Mouse (Mus musculus): ENCODE data around the gene 2810004N23Rik.

Gene 2810004N23Rik

DNA sequence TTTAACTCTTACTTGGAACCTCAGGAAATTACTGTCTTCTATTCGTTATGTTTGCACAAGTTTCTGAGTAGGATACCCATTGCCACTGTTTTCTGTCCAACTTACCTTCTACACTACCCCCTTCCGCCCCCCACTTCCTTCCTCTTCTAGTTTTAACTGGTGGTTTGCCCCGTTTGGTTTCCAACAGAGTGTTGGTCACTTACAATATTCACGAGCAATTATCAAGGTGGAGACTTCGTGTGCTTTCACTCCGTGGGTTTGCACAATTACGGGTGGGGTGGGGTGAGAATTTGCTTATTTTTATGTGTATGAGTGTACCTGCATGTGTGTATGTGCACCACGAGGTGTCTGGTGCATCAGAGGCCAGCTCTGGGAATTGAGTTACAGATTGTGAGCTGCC, 809 bp upstream of the 2810004N23Rik start:
- DNase-seq, result peak; percentile 45

DNA sequence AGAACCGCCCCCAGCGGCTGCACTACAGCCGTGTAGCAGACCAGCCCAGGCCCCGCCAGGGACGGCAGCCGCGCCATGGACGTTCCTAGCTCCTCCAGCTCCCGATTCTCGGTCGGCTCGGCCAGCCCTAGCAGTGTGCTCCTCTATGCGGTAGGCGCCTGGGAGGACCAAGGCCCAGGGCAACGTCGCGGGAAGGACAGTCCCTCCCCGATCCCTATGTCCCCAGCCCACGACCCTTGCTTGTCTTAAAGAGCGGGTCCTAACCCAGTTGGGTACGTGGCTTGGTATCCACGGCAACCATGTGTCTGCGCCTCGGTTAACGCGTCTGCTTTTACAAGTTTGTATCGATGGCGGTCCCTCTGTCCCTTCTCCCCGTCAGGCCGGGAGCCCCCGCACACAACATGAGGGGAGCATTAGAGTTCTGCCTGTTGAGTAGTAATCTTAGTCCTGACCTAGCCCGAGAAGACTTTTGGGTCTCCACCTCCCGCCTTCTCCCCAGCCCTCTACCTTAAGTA, 300 bp upstream of the 2810004N23Rik start:
- DNase-seq, result no peak

DNA sequence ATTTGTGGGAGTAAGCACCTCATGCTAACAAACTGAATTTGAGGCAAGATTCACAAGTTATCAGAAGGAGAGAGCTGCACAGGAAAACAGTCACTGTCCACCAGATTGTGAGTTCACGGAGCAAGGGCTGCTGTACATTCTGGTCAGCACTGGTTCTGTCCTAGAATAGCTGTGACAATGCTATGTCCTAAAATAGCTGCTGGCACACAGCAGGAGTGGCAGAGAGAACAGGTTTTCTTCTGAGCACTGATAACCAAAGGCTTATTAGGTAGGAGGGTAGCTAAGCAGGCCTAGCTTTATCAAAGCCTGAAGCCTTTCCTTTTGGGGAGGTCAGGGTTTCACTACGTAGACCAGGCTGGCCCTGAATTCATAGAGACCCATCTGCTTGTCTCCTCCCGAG, 2.7 kb downstream of the 2810004N23Rik start:
- no peak for DNase-seq

DNA sequence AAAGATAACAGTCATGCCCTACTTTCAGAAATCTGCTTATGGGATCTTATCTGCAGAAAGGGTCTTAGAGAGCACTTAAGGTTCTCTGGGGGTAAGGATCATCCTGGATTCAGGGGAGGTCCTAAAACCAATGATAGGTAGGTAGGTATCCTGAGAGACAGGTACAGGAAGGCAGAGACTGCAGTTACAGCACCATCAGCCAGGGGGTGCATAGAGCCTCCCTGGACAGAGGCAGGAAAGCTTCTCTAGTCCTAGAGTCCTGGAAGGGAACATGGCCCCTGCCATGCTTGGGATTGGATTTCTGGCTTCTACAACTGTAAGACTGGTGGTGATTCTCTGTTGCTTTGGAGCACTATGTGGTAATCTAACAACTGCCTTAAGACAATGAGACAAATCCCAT, 3.5 kb downstream of the 2810004N23Rik start:
- DNase-seq, result peak; percentile 45

DNA sequence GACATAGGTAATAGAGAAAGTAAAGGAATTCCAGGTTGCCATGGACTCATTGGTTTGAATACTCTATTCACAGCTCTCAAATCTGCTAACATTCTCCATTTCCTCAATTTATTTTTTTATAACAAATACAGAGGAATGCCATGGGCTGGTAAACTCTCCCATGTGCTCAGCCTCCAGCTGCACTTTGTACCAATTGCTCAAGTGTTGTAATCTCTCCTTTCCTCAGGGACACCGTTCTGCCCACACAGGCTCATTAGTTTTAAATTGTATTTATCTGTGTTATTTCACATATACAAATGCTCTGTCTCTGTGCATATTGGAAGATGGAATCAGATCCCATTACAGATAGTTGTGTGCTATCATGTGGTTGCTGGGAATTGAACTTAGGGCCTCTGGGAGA, 9.4 kb downstream of the 2810004N23Rik start:
- peak; percentile 22 for DNase-seq

DNA sequence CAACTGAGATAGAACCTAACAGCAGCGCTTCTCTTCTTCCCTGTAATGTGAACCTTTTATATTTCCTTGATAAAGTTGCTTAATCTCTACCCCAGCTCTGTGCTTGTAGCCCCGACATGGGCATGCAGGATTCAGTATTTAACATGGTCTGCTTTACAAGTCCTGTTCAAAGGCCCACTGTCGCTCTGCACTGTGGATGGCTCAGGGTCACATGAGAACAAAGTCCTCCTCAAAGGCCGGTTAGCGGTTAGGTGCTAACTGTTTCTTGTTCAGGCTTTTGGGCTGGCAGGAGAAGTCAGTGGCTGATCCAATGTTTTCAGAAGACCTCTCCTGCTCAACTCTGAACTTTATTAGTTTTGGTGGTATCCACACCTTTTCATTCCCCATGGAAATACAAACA, 17.3 kb downstream of the 2810004N23Rik start:
- peak; percentile 56 for DNase-seq

DNA sequence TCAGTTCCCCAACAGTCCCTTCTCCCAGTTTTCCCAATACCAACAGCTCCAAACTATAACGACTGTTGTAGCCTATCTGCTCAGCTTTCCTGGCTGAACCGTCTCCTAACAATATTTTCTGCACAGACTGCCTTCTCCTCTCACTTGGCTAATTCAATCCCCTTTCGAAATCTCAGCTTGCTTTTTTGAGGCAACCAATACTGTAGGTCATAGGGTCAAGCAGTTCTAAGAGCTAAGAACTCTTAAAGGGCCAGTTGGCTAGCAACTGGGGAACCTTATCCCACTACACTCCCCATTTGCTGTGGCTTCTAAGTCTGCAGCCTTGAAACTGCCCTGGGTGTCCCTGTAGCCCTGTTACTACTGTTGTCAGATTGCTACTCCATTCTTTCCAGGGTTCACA, 17.8 kb downstream of the 2810004N23Rik start:
- no peak for DNase-seq

DNA sequence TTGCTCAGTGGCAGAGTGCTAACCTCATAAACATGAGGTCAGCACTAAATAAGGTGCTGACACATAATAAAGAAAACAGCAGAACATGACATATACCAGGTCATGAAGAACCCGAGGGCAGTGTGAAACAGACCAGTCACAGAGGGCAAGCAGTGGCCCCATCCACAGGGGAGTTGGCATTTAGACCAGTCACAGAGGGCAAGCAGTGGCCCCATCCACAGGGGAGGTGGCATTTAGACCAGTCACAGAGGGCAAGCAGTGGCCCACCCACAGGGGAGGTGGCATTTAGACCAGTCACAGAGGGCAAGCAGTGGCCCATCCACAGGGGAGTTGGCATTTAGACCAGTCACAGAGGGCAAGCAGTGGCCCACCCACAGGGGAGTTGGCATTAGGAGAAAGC, 20.0 kb downstream of the 2810004N23Rik start:
- peak; percentile 56 for DNase-seq

DNA sequence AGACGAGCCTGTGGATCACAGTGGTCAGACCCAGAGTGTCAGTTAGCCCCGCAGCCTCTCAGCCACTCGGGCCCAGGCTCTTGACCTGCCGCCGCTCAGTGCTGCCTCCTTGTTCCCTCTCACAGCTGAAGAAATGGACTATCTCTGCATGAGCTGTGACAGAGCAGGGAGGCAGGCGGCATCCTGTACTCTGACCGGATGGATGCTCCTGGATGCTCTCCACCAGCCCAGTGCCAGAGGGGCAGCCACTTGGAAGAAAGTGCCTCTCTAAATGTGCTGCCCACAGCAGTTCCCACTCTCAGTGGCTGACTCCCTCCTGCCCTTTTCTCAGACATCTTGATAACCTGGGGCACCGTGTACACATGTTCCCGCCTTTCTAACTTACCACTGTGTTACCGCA, 21.1 kb downstream of the 2810004N23Rik start:
- peak; percentile 40 for DNase-seq

DNA sequence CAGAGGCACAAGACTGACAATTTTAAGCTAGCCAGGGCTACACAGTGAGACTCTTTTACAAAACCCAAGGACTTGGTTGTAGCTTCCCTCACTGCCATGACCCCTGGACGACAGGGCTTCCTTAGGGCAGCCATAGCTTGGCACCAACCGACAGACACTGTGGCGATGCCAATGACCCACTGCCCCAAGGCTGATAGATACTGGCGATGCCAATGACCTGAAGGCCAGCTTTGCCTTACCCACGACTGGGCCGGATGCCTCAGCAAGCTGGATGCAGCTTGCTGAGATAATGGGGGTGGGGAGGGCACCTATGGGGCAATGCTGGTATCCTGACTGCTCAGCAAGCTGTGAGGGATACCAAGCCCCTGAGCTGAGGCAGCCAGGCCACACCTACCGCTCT, 22.0 kb downstream of the 2810004N23Rik start:
- no peak for DNase-seq

DNA sequence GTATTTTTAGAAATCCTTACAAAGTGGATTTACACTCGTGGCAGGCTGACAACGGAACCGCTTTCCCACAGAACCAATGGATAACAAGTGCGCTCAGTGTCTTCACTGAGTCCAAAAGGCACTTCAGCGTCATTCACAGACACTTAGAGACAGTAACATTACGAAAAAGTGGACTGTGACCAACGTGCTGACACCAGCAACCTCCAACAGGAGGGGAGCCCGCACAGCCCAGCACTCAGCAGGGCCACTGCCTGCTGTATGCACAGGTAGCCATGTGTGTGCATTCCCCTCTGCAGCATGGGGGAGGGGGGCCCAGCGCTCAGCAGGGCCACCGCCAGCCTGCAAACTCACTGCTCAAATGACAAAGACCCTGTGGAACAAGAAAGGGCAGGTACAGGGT, 23.5 kb downstream of the 2810004N23Rik start:
- DNase-seq, result peak; percentile 49

DNA sequence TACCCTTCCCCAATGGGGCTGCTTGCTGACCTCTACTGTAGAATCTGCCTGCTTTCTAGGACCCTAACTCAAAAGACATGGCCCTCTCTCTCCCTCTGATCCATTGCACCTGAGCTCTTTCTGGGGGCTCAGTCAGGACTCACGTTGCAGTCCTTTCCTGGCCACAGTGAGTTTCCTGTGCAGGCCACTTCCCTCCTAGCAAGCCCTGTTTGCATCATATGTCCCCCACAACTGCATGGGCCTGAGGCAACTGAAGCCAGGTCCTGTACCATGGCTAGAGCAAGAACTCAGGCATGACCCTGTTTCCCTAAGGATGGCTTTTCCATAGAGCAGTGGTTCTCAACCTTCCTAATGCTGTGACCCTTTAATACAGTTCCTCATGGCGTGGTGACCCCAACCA, 25.0 kb downstream of the 2810004N23Rik start:
- DNase-seq, result no peak

DNA sequence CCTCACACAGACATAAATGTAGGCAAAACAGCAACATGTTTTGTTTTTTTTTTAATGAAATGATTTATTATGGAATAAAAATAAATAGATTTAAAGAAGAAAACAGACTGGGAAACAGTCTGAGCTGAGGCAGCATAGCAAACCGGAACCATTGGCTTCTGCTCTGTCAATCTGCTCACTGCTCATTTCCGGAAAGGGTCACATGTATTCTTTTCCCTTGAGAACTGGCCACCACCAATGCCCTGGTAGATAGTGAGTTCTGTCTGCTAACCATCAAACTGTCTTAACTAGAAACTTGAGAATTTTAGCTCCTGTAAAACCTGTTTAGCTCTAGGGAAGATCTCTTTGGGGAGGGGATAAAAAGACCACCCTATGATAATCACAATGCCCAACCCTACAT, 26.0 kb downstream of the 2810004N23Rik start:
- DNase-seq, result no peak

DNA sequence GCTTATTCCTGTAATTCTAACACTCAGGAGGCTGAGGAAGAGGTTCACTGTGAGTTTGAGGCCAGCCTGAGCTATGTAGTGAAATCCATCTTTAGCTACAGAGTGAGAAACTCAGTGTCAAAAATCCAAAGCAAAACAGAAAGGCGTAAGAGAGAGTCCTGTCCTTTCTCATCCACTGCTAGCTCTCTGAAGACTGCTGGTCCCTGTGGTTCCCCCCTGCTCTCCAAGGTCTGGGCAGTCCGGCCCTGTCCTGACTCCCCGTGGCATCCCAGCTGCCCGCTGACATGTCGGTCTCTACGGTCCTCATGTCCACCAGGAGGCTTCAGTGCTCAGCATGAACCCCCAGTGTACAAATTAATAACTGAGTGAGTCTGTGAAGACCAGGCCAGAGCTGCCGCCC, 26.6 kb downstream of the 2810004N23Rik start:
- no peak for DNase-seq

DNA sequence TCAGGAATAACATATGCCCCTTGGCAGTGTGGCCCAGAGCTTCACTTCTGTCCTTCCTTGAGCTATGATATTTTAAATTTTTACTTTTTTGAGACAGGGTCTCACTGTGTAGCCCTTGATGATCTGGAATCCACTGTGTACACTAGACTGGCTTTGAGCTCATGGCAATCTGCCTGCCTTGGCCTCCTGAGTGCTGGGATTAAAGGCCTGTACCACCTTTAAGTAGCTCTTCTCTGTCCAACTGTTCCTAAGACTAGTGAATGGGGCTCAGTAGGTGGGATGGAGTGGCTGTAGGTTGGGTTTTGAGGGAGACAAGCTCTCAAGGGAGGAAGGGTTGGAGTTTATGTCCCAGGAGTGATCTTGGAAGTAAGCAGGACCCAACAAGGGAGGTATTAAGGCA, 27.1 kb downstream of the 2810004N23Rik start:
- no peak for DNase-seq

DNA sequence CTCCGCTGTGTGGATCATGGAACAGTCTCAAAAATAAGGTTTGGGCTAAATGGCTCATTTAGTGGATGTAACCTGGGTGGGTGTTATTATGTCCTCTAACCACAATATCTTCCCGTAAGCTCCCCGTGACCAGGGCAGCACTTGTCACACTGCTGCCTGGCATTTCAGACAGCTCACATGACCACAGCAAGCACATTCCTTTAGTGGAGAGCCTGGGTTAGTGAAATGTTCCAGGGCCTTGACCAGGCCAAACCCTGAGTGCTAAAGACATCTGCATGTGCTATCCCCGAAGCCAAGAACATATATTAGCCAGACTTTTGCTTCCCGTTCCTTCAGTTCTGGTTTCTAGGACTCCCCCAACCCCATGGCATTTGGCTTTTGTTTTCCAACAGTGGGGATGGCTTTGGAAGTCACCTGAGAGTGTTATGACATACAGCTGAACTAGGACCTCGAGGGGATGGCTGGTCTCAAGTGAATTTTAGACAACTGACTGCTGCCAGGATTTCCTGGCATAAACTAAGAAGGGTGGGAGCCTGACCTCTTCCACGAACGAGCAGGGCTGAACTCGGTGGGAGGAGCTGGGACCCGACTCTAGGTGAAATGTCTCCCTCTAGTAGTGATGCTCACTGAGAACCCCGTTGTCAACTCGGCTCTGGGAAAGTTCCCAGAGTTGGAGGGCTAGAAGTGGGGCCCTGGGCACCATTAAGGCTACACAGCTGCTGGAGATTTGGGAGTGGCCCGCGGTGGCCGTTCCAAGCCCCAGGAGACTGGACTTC, 29.3 kb downstream of the 2810004N23Rik start:
- DNase-seq, result no peak

DNA sequence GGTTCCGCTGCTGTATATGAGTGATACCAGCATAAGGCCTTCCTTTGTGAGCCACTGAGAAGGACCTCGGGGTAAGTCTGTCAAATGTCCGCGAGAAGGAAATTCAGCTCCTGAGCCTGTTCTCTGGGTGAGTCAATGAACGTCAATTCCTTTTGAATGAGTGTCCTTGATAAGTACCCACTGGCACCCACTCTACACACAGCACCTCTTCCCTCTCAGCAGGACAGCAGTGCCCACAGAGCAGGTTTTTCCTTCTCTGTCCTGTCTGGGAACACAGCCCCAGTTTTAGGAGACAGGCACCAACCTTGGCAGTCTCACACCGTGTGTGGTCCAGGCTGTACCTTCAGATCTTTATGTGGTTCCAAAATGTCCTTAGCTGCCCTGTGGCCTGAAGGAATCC, 31.0 kb downstream of the 2810004N23Rik start:
- no peak for DNase-seq

DNA sequence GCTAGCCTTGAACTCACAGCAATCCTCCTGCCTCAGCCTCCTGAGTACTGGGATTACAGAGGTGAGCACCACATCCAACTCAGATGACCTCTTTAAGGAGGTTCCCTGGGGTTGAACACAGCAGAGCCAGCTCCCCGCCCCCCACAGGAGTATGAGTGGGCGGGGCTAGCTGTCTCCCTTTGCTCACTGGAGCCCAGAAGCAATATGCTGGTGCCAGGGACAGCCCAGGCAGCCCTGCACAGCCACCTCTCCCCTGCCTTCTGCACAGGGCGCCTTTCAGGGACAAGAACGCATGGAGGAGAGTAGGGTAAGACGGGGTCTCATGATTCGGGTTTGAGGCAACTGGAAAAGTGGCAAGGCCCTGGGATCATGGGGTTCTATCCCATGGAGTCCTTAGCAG, 31.4 kb downstream of the 2810004N23Rik start:
- no peak for DNase-seq

DNA sequence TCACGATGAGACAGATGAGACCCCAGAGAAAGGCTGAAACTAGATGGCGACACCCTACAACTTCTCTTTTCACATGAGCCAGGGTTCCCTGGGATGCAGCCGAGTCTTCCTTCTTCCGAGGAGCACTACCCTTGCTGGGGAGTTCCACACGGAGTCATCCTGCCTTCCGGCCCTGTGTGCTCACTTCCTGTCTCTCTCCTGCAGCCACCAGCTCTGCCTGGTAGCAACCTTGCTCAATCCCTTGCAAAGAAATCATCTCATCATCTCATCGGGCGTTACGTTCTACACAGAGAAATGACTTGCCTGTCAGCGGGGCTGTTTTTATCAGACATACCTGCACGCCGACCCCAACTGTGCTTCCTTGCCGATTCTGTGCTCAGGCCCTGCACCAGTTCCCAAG, 32.9 kb downstream of the 2810004N23Rik start:
- no peak for DNase-seq

DNA sequence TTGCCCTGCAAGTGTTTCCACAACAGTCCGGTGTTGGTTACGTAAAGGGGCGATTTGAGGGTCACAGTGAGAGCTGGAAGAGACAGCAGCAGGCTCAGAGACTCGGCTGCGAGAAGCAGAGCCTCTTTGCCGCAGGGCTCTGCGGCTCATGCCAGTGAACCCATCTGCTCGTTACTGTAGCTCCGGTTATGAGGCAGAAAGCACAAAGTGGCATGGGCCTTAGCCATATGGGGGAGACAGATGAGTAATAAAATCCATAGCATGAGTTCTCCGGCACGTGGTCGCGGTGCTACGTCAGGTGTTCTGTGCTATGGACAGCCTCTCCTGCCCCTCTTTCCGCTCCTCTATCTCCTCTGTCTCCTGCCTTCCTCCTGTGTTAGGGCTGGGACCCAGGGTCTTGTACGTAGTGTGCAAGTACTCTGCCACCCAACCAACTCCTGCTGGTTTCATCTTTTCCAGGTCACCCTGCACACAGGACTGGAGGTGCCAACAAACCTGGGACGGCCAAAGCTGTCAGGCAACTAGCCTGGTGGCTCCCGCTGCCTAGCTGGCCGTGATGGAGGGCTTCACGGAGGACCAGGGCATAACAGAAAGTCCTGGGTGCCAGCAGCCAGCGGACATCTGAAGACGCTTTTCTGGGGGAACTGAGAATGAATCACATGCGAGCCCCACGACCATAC, 34.2 kb downstream of the 2810004N23Rik start:
- no peak for DNase-seq

DNA sequence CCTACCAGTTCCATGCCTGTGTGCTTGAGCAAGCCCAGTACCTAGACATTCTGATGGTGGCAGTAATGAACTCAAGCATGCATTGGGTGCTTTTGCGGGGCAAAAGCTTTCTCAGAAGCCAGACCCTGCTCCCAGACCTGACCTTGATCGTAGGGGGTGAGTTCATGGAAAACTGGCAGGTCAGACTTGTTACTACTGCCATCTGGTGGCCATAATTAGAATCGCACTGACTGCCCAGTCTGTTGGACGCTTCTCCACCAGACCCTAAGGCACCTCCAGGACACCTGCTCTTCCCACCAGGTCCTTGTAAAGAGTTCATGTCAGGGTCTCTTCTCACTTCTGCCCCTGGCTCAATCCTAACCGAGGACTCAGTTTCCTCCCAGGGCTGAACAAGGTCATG, 35.5 kb downstream of the 2810004N23Rik start:
- peak; percentile 80 for DNase-seq

DNA sequence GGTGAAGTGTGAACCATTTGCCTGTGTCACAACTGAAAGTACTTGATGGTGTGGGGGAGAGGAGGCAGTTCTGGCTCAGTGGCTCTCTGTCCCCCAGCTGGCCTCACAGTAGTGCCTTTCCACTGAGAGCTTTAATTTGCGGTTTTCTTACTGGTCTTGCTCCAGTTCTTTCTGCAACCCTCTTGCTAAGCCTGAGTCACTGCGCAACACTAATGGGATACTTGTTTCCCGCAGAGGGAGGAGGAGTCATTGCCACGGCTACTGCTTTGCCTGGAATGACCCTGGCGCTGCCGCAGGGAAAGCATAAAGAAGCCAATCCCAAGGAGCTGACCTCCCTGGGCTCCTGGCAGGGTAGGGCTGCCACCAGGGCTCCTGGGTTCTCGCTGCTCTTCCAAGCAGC, 36.3 kb downstream of the 2810004N23Rik start:
- peak; percentile 62 for DNase-seq

DNA sequence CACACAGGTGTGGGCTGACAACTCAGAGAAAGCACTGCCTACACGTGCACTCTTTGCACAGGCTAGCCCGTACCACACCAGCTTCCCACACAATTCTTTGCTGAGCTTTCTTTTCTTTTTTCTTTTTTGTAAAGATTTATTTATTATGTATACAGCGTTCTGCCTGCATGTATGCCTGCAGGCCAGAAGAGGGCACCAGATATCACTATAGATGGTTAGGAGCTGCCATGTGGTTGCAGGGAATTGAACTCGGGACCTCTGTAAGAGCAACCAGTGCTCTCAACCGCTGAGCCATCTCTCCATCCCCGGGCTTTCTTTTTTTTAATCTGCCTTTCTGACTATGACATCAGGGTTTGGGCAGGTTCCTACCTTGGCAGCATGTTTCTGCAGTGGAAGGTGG, 39.4 kb downstream of the 2810004N23Rik start:
- no peak for DNase-seq

DNA sequence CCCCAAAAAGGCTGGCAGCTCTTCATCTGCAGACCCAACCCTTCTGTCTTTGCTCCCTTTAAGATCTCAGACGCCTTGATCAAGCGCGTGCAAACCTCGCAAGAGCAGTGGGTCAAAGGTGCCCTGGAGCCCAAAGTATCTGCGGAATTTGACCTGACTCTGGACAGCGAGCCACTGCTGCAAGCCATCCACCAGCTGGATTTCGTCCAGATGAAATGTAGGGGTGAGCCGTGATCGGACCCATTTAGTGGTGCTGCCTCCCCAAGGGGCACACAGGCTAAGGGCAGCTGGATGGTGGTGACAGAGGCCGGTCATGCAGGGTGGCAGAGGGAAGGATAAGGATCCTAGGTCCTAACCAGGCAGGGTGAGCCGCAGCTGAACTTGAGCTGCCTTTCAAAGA, 42.8 kb downstream of the 2810004N23Rik start:
- peak; percentile 85 for DNase-seq
